Mouse (Mus musculus) forelimb bud, embryonic 11.5 days (tissue): Measurements from ENCODE around the gene Pcolce2.
A peak's percentile ranks its signal among the peaks of the same experiment; 100 is the strongest.
"Not testable (repeated sequence)": the region's sequence is repeated elsewhere in the genome, so short reads cannot be mapped to it uniquely, and the experiment has no call there.

Experiments
- DNase-seq: peaks from one replicate; pipeline ENCODE4 v3.0.0-alpha.2; 2012; ENCODE audit warnings: low read depth, low spot score

Pcolce2 gene

GRCm38 (mm10) chr9:95637271-95638181 is at the start of gene Pcolce2:
Gene Pcolce2 (plus strand): TSS chr9:95637601.
- DNase-seq, result peak; percentile 69

- DNase-seq, result no peak
Measured at GRCm38 (mm10) chr9:95588070-95588469, 49.3 kb upstream of the Pcolce2 start.

- DNase-seq, result no peak
Measured at GRCm38 (mm10) chr9:95594291-95594690, 43.1 kb upstream of the Pcolce2 start.

GRCm38 (mm10) chr9:95597466-95598178 is 39.8 kb upstream of the Pcolce2 start:
- DNase-seq, result no peak

- no peak for DNase-seq
Measured at GRCm38 (mm10) chr9:95598179-95598721, 39.2 kb upstream of the Pcolce2 start.

- DNase-seq, result no peak
Measured at GRCm38 (mm10) chr9:95599399-95599798, 38.0 kb upstream of the Pcolce2 start.

- DNase-seq, result no peak
Measured at GRCm38 (mm10) chr9:95602849-95603248, 34.6 kb upstream of the Pcolce2 start.

- no peak for DNase-seq
Measured at GRCm38 (mm10) chr9:95603316-95603715, 34.1 kb upstream of the Pcolce2 start.

- DNase-seq, result no peak
Measured at GRCm38 (mm10) chr9:95607196-95607595, 30.2 kb upstream of the Pcolce2 start.

- DNase-seq, result no peak
Measured at GRCm38 (mm10) chr9:95612246-95612768, 25.1 kb upstream of the Pcolce2 start.

- no peak for DNase-seq
Measured at GRCm38 (mm10) chr9:95613426-95614127, 23.8 kb upstream of the Pcolce2 start.

- DNase-seq, result no peak
Measured at GRCm38 (mm10) chr9:95614861-95615615, 22.4 kb upstream of the Pcolce2 start.

- DNase-seq, result no peak
Measured at GRCm38 (mm10) chr9:95615961-95616360, 21.4 kb upstream of the Pcolce2 start.

GRCm38 (mm10) chr9:95618572-95618971 is 18.8 kb upstream of the Pcolce2 start:
- DNase-seq, result no peak

GRCm38 (mm10) chr9:95624072-95624471 is 13.3 kb upstream of the Pcolce2 start:
- no peak for DNase-seq

- no peak for DNase-seq
Measured at GRCm38 (mm10) chr9:95628439-95628948, 8.9 kb upstream of the Pcolce2 start.

- DNase-seq, result not testable (repeated sequence)
Measured at GRCm38 (mm10) chr9:95629561-95629960, 7.8 kb upstream of the Pcolce2 start.

- no peak for DNase-seq
Measured at GRCm38 (mm10) chr9:95636395-95636794, 1.0 kb upstream of the Pcolce2 start.

- no peak for DNase-seq
Measured at GRCm38 (mm10) chr9:95639919-95640318, 2.5 kb downstream of the Pcolce2 start.

- DNase-seq, result no peak
Measured at GRCm38 (mm10) chr9:95645926-95646325, 8.5 kb downstream of the Pcolce2 start.

- no peak for DNase-seq
Measured at GRCm38 (mm10) chr9:95653363-95653762, 16.0 kb downstream of the Pcolce2 start.
